Mouse (Mus musculus): ENCODE results near the gene Irf5.
"Not testable (repeated sequence)": the region's sequence is repeated elsewhere in the genome, so short reads cannot be mapped to it uniquely, and the experiment has no call there.

DNA sequence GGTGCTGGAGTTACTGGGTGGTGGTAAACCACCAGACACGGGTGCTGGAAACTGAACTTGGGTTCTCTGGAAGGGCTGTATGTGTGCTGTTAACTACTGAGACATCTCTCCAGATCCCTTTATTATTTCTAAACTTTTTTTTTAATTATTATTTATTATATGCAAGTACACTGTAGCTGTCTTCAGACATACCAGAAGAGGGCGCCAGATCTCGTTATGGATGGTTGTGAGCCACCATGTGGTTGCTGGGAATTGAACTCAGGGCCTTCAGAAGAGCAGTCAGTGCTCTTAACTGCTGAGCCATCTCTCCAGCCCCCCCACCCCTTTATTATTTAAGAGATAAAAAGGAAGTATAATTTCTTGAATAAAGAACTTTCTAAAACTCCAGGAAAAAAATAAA, 50.0 kb downstream of the Irf5 start:
- TF ChIP-seq CTCF (IDR thresholded peaks at IDR 0.05; ENCODE audit: extremely low read depth, insufficient read depth, insufficient read length, insufficient replicate concordance); POLR2A (IDR thresholded peaks at IDR 0.05; ENCODE audit: low read depth, low read length): not testable (repeated sequence)

Data from spleen, adult 2 months (tissue).